Mouse (Mus musculus) spleen, adult 2 months (tissue): ENCODE measurements at regions not wholly inside any gene's neighbourhood (a gene's known extent, or its start where the extent isn't known, plus 50 kb on each side); places are given as distances from the start of the nearest gene placed in this dataset.

Experiments
- DNase-seq, 2 experiments: peaks; one replicate each; pipeline versions ENCODE4 v3.0.0 to v3.0.0-alpha.2; 2012 to 2021; ENCODE audit warnings: low spot score in 2 of 2, low read depth in 1 of 2
- H3K27ac ChIP-seq: fragments of 200-500 bp; 2 replicates; pipeline ENCODE4 v1.5.1; 2012; ENCODE audit warnings: low read length, inconsistent platforms; ENCODE audit not compliant: insufficient read depth
- H3K27me3 ChIP-seq: fragments of 200-500 bp; 2 replicates; pipeline ENCODE4 v1.6.1; 2012; ENCODE audit warnings: mild to moderate bottlenecking, moderate library complexity, low read length, inconsistent platforms; ENCODE audit not compliant: control insufficient read depth, insufficient read depth
- H3K36me3 ChIP-seq: fragments of 200-500 bp; 2 replicates; pipeline ENCODE4 v1.6.1; 2012; ENCODE audit warnings: mild to moderate bottlenecking, low read length, inconsistent platforms; ENCODE audit not compliant: control insufficient read depth, insufficient read depth
- H3K4me1 ChIP-seq: fragments of 200-500 bp; 2 replicates; pipeline ENCODE4 v1.6.1; 2011; ENCODE audit warnings: inconsistent platforms; ENCODE audit not compliant: control insufficient read depth, insufficient read depth, insufficient read length
- H3K4me3 ChIP-seq: fragments of 200-500 bp; 2 replicates; pipeline ENCODE4 v1.5.1; 2011; ENCODE audit warnings: mild to moderate bottlenecking, inconsistent platforms; ENCODE audit not compliant: insufficient read depth, insufficient read length; ENCODE audit errors: extremely low read depth
- CTCF ChIP-seq: fragments of 200-500 bp; IDR thresholded peaks from 2 replicates; pipeline ENCODE4 v1.5.1; 2011; ENCODE audit warnings: mild to moderate bottlenecking, inconsistent platforms; ENCODE audit not compliant: insufficient read depth, insufficient read length, insufficient replicate concordance; ENCODE audit errors: extremely low read depth
- POLR2A ChIP-seq: fragments of 200-500 bp; IDR thresholded peaks from 2 replicates; pipeline ENCODE4 v1.6.1; 2011; ENCODE audit warnings: low read depth, low read length, inconsistent platforms
- WGBS: fragments of 180-500 bp; shearing (Covaris S2); methylation state at CpG from one replicate; pipeline ENCODE4 v1.1.7; 2018; 5-methylcytosine and 5-hydroxymethylcytosine counted together

DNA sequence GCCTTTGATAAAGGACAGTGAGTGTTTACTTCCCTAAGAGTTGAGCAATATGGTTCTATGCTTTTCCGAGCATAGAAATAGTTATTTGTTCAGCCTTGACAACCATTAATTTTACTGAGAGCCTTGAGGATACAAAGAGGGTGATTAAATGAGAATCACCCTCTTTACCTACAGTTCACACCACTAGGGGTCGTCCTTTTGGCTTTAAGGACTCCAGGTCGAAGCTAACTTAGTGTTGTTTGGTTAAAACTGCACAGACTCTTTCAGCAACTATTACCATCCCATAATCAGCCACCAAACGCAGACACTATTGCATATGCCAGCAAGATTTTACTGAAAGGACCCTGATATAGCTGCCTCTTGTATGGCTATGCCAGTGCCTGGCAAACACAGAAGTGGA is 559.2 kb upstream of the 2610301B20Rik start:
- TF ChIP-seq POLR2A, result no peak
- TF ChIP-seq CTCF, result no peak
- no peak overlapping the region for H3K27ac ChIP-seq
- WGBS, result 66% methylated on average over 4 of the region's 4 CpGs
- no peaks in the 10 kb centered on the region for H3K4me1 ChIP-seq
- no peak overlapping the region for H3K4me3 ChIP-seq
- DNase-seq, result no peak
- no peaks in the 10 kb centered on the region for H3K27me3 ChIP-seq
- no peaks in the 10 kb centered on the region for H3K36me3 ChIP-seq

DNA sequence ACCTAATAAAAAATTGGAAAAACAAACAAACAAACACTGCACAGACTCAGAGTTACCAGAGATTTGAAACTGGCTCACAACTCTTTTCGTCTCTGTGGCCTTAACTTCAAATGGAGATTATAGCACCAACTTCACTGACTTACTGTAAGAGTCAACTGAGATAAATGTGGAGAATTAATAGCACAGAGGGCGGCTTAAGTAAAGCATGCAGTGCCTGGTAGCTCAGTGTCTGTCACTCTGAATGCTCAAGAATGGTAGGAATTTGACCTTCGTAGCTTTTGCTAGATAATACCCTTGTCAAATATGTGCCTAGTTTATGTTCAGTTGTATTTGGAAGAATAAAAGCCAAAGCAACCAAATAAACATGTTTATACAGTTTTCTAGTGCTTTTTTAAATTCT is 558.4 kb upstream of the 2610301B20Rik start:
- no peak for DNase-seq
- TF ChIP-seq POLR2A, result no peak
- no peak for TF ChIP-seq CTCF
- Histone ChIP-seq H3K4me1 (no peaks in the 10 kb centered on the region), H3K36me3 (no peaks in the 10 kb centered on the region), H3K27ac (no peak overlapping the region), H3K27me3 (no peaks in the 10 kb centered on the region), H3K4me3 (no peak overlapping the region)
- WGBS, result 77% methylated on average over 3 of the region's 3 CpGs

DNA sequence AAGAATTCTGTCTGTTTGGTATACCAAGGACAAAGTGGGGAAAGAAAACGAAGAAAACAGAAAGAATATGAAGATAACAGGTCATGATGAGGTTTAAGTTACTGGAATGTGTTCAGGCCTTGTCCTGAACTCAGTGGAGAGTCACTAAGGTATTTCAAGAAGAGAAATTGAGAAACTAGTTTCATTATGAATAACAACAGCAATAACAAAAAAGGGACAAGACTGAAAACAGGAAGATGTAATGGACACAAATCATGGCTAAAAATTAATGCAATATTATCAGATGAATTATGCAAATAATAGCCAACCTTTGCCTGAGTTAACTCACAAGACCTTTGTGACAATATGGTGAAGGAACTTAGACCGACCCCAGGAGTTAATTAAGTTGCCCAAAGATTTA is 530.2 kb upstream of the 2610301B20Rik start:
- 78% methylated on average over 2 of the region's 2 CpGs for WGBS
- no peaks in the 10 kb centered on the region for H3K36me3 ChIP-seq
- no peak overlapping the region for H3K4me3 ChIP-seq
- no peak for TF ChIP-seq CTCF
- no peak for TF ChIP-seq POLR2A
- no peaks in the 10 kb centered on the region for H3K27me3 ChIP-seq
- DNase-seq, result no peak
- H3K4me1 ChIP-seq, result no peaks in the 10 kb centered on the region
- H3K27ac ChIP-seq, result no peak overlapping the region

DNA sequence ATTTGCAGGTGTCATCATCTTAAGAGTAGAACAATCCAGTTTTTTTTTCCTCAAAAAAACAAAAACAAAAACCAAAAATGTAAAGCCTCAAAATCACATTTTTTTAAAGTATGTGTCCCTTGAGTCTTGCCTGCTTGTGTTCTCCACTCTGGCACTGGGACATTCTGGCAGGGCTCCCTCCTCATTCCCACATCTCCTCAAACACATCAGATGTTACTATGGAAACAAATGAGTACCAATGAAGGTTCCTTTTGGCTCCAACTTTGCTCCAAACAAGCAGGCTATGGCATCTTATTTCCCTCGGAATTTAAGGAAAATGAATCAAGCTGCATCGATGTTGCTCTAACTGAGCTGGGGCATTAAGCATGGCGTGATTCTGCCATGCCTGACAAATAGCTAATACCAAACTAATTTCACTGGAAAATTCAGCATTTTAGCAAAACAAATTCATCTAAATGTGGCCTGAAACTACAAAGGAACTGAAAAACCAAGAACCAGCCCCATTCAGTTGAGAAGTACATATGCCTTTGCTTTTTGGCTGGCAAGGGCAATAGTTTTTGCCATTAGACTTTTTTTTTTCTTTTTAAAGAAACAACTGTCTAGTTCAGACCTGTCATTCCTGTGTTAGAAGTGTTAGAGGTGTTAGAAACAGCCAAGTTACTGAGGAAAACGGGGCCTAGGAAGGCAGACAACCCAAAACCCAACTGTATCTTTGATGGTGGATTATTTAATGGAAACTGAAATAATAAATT is 522.2 kb upstream of the 2610301B20Rik start:
- WGBS, result 85% methylated on average over 4 of the region's 4 CpGs
- no peak for DNase-seq
- TF ChIP-seq CTCF, result no peak
- no peak for TF ChIP-seq POLR2A
- Histone ChIP-seq H3K27me3 (no peaks in the 10 kb centered on the region), H3K4me1 (no peaks in the 10 kb centered on the region), H3K4me3 (no peak overlapping the region), H3K27ac (no peak overlapping the region), H3K36me3 (no peaks in the 10 kb centered on the region)

DNA sequence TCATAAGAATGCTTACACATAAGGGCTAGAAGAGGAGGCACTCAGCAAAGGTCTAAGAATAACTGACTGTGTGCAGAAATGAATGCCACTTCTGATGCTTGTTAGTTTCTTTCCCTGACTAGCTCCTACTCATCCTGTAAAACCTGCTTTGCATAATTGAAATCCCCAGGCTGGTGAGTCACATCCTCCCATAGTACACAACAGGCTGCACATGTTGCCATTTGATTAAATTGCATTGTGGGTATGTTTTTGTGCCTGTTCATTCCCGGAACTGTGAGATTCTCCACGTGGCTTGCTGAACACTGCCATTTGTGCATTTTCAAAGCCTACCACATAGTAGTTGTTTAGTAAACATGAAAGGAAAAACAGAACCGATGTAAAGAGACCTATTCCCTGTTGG is 516.7 kb upstream of the 2610301B20Rik start:
- WGBS, result 56% methylated on average over 3 of the region's 3 CpGs
- no peak overlapping the region for H3K4me3 ChIP-seq
- H3K36me3 ChIP-seq, result no peaks in the 10 kb centered on the region
- no peaks in the 10 kb centered on the region for H3K27me3 ChIP-seq
- H3K27ac ChIP-seq, result no peak overlapping the region
- TF ChIP-seq CTCF, result no peak
- no peak for TF ChIP-seq POLR2A
- no peaks in the 10 kb centered on the region for H3K4me1 ChIP-seq
- no peak for DNase-seq

DNA sequence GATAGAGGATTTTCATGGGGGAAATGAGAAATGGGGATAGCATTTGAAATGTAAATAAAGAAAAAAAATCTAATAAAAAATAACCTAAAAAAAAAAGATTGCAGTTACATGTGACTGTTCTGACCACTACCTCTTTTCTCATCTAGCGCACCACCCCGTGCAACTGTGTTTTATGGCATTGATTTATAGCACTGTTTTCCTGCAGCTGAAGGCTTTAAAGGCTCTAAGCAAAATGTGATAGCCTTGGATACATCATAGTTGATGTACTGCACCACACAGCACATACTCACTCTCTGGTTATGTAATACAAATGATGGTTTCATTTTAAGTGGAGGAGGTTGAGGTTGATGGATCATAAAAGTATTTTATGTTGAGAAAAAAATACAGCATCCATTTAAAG is 484.5 kb upstream of the 2610301B20Rik start:
- no peak for TF ChIP-seq POLR2A
- no peak for TF ChIP-seq CTCF
- H3K4me1 ChIP-seq, result no peaks in the 10 kb centered on the region
- no peaks in the 10 kb centered on the region for H3K36me3 ChIP-seq
- H3K27ac ChIP-seq, result no peak overlapping the region
- no peak overlapping the region for H3K4me3 ChIP-seq
- DNase-seq, result no peak
- H3K27me3 ChIP-seq, result no peaks in the 10 kb centered on the region
- WGBS, result 27% methylated on average over 2 of the region's 2 CpGs

DNA sequence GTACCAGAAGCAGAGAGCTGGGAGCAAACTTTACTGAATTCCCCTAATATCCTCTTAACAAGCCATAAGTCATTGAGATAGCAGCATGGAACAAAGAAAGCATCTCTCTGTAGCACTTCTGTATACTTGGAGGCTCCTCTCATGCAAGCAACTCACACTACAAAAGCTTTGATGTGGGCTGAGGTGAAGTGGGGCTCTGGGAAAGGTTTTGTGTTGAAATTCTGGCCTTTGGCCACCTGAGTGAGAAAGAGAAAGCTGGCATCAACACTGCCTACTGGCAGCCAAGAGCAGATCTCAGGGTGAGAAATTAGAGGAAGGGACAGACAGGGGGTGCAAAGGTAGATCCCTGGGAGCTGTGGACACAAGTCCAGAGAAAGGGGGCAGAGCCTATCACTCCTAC is 477.0 kb upstream of the 2610301B20Rik start:
- H3K27ac ChIP-seq, result no peak overlapping the region
- H3K27me3 ChIP-seq, result no peaks in the 10 kb centered on the region
- TF ChIP-seq CTCF (no peak), POLR2A (no peak)
- no peaks in the 10 kb centered on the region for H3K4me1 ChIP-seq
- no peak for DNase-seq
- H3K4me3 ChIP-seq, result no peak overlapping the region
- no peaks in the 10 kb centered on the region for H3K36me3 ChIP-seq
